Mouse (Mus musculus) left cerebral cortex, postnatal 14 days (tissue): ENCODE data around the gene En2. TPM values are rescaled to one million over a fixed set of nuclear protein-coding genes. Genes with fewer than 3 reads are reported as not detected.

Source experiments
- DNase-seq, 2 experiments: peaks; one replicate each; pipeline ENCODE4 v3.0.0; 2021 to 2022; ENCODE audit warnings: low spot score in 2 of 2, mixed read lengths in 1 of 2
- intact Hi-C: fragments of 180-260 bp; cut with DNase I; formaldehyde crosslinking; loops from one replicate; pipeline ENCODE4 v1.15.1; 2025
- total RNA-seq, 2 experiments: library from RNA; stranded (reverse); gene quantifications; 2 replicates each; pipeline ENCODE4 v1.2.3; 2021

The En2 gene
- total RNA-seq, 2 experiments from 2014 or later = 0.13 to 0.44 TPM

DNA sequence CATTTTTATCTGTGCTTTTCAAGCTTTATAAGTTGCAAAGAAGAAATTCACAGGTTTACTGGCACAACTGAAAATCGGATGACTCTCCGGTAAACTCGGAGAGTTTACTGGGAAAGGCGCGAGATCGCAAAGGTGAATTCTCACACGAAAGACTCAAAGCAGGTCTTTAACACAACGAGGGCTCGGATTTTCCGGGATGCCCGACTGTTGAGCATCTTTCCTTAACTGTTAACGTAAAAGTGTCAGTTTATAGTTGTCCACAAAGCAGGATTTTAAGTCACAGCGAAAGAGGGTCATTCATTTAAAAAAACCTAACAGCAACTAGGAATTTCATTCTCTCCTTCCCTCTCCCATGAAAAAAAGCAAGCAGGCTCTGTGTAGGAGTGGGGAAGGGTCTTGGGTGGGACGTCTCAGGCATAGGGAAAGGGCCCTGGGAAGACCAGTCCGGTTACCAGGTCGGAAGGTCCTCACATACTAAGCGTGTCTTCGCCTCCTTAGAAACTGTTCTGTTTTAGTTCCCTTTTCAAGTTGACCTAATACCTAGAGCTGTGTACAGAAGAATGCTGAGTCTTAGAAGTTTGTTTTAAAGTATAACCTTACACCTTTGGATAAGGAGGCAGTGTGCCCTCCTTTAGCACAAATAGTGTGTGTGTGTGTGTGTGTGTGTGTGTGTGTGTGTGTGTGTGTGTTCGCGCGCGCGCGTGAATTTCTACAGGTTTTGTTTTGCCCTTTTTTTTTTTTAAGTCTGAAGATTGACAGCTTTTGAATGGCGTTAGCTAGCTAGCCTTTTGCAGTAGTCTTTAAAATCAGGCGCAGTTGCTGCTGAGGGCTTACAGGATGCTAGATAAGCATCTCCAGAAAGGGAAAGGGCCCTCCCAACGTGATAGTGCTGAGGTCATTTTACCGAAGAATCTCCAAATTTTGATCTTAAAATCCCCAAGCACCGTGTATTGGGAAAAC lies 45.4 kb downstream of the En2 start:
- DNase-seq = no peak
- intact Hi-C loops = loop anchor here (5.0 kb wide), 1 partner anchor 39 kb away; no protein-coding TSS in a partner anchor

- intact Hi-C loops = loop anchor here (5.0 kb wide), 1 partner anchor 39 kb away; no protein-coding TSS in a partner anchor
- no peak for DNase-seq
Measured at GRCm38 (mm10) chr5:28211651-28212310, 46.3 kb downstream of the En2 start.

- no peak for DNase-seq
- intact Hi-C loops = loop anchor here (5.0 kb wide), 1 partner anchor 41 kb away; no protein-coding TSS in a partner anchor
Measured at GRCm38 (mm10) chr5:28213441-28213840, 47.9 kb downstream of the En2 start.

DNA sequence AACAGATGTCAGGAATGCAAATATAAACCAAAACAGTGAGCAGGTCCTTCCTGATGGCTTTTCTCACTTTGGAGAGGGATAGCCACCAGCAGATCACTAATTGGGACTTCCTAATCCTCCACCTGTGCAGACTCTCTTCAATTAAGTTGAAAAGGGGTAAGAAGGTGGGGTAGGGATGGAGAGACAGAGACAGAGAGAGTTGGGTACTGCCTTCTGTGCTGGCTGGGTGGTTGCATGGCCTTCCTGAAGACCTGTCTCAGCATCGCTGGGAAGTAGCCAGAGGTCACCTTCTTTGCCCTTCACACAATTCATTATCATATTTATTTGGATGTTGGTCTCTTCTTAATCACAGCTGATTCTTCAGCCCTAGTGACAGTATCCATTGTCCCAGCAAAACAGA lies 54.1 kb downstream of the En2 start:
- DNase-seq = no peak
- intact Hi-C loops = no loop called here

Other genes with a start within 250 kb of the En2 start
- gene Insig1, start 94.3 kb upstream of the En2 start, total RNA-seq = 10 to 100 TPM; 71.4 to 76.6 TPM
- gene Cnpy1, start 80.1 kb downstream of the En2 start, total RNA-seq = under 1 TPM; 0.17 to 0.33 TPM
- gene Rbm33, start 151.4 kb downstream of the En2 start, total RNA-seq = 10 to 100 TPM; 59.0 to 59.5 TPM